Comparison of ENCODE assay signal across 8 mouse cellular contexts in the genomic region with DNA sequence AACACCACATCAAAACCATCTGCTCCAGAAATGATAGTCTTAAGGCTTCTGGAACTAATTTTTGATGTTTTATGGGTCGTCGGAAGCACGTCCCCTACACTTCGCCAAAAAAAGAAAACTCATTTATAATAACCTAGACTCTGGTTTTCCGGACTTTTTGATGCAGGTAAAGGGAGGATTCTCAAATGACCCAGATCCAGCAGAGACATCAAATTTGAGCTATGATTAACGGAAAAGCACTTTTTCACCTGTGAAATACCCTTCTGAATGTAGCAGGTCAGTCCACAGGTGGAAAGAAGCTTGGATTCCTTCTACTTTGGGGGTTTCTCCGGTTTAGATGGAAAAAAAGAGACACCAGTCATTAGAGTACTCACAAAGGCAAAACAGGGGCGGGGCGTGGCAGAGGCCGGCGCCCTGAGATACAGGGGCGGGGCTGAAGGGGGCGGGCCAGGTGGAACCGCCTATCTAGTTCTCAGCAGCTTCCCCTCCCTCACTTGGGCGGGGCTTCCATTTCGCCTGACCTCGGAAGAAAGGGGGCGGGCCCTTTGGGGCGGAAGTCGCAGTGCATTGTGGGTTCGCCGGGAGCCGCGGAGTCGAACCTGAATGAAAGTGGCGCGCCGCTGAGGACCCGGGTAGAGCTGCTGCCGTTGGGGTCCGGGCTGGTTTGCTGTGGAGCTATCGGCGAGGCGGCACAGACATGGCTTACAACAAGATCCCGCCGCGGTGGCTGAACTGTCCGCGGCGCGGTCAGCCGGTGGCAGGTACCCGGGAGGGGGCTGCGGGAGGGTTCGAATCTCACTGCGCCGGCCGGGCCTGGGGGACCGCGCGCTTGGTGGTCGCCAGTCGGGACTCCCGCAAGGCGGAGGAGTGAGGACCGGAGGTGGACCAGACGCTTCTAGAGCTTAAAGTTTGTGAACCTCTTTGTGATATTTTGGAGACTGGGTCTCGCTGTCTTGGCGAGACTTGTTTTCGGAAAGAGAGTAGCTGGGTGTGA. TPM values are rescaled to one million over a fixed set of nuclear protein-coding genes. Genes with fewer than 3 reads are reported as not detected.
DNase-seq lines count a peak whose midpoint lies in the region; ATAC-seq and TF ChIP-seq lines count a peak whose summit lies in the region.

Rngtt (plus strand) TSS at position 548 of the 994 bp plus-strand sequence.

- TF ChIP-seq POLR2A in heart, adult 2 months (IDR thresholded peaks at IDR 0.05; ENCODE audit: insufficient read depth, low read depth, low read length) = peak; percentile 44; the same call in 1 of the 2 replicates

- H3K27me3 ChIP-seq in embryonic facial prominence, embryonic 14.5 days (replicated peaks; ENCODE audit: control insufficient read depth, insufficient read depth, low read length) = no peaks in the 10 kb centered on the region
- H3K27me3 ChIP-seq in heart, adult 2 months (ENCODE audit: control insufficient read depth, insufficient read depth, low read length) = no peaks in the 10 kb centered on the region
- no peaks in the 10 kb centered on the region for H3K27me3 ChIP-seq in limb, embryonic 13.5 days
- no peaks in the 10 kb centered on the region for H3K27me3 ChIP-seq in midbrain, embryonic 16.5 days (ENCODE audit: control insufficient read depth, insufficient read depth, low read depth, low read length)

- peak; percentile 95 for ATAC-seq in embryonic facial prominence, embryonic 14.5 days (ENCODE audit: low read depth)
- ATAC-seq in limb, embryonic 13.5 days (ENCODE audit: low FRiP score, low read depth) = peak; percentile 95
- peak; percentile 95 for ATAC-seq in midbrain, embryonic 16.5 days

- WGBS in embryonic facial prominence, embryonic 14.5 days = 2% methylated on average over 53 of the region's 60 CpGs
- 4% methylated on average over 60 of the region's 60 CpGs for WGBS in heart, adult 2 months
- 2% methylated on average over 59 of the region's 60 CpGs for WGBS in limb, embryonic 13.5 days
- 4% methylated on average over 58 of the region's 60 CpGs for WGBS in midbrain, embryonic 16.5 days

- H3K79me2 ChIP-seq in heart, adult 2 months (replicated peaks; ENCODE audit: control insufficient read depth, insufficient read depth, low read length) = no peaks in the 10 kb centered on the region

- TF ChIP-seq CTCF in heart, adult 2 months (IDR thresholded peaks at IDR 0.05) = no peak

- no peak for TF ChIP-seq EP300 in heart, adult 2 months (IDR thresholded peaks at IDR 0.05; ENCODE audit: insufficient read depth, low read depth, low read length)

- H3K36me3 ChIP-seq in embryonic facial prominence, embryonic 14.5 days (ENCODE audit: control insufficient read depth, insufficient read depth, low read length) = no peaks in the 10 kb centered on the region
- H3K36me3 ChIP-seq in heart, adult 2 months (ENCODE audit: control insufficient read depth, insufficient read depth, low read length) = peaks cover 3% of the 10 kb centered on the region; the same call in 1 of the 2 replicates
- H3K36me3 ChIP-seq in limb, embryonic 13.5 days = no peaks in the 10 kb centered on the region
- no peaks in the 10 kb centered on the region for H3K36me3 ChIP-seq in midbrain, embryonic 16.5 days (ENCODE audit: control insufficient read depth, insufficient read depth, low read length)

- peak within 1 kb of the TSS; percentile 81 for H3K4me3 ChIP-seq in embryonic facial prominence, embryonic 14.5 days (ENCODE audit: low read depth, low read length)
- peak within 1 kb of the TSS; percentile 85 for H3K4me3 ChIP-seq in heart, adult 2 months
- H3K4me3 ChIP-seq in limb, embryonic 13.5 days = peak within 1 kb of the TSS; percentile 82
- peak within 1 kb of the TSS; percentile 86 for H3K4me3 ChIP-seq in midbrain, embryonic 16.5 days (ENCODE audit: low read depth, low read length)

- intact Hi-C loops in heart, adult 2 months (cut with DNase I) = loop anchor here (5.0 to 10.0 kb wide), 2 partner anchors 278 to 1245 kb away; partner anchors contain the start of genes Akirin2 and Ube2j1

- peak within 1 kb of the TSS; percentile 85 for H3K9ac ChIP-seq in embryonic facial prominence, embryonic 14.5 days (ENCODE audit: low read depth, low read length)
- peak within 1 kb of the TSS; percentile 96 for H3K9ac ChIP-seq in heart, adult 2 months (ENCODE audit: low read depth, low read length)
- peak within 1 kb of the TSS; percentile 81 for H3K9ac ChIP-seq in limb, embryonic 13.5 days
- H3K9ac ChIP-seq in midbrain, embryonic 16.5 days (ENCODE audit: low read depth, low read length) = peak within 1 kb of the TSS; percentile 77

- H3K9me3 ChIP-seq in embryonic facial prominence, embryonic 14.5 days (ENCODE audit: control insufficient read depth, low read length) = no peaks in the 10 kb centered on the region
- H3K9me3 ChIP-seq in limb, embryonic 13.5 days = no peaks in the 10 kb centered on the region
- no peaks in the 10 kb centered on the region for H3K9me3 ChIP-seq in midbrain, embryonic 16.5 days (replicated peaks; ENCODE audit: control insufficient read depth, low read length, poor library complexity, severe bottlenecking)

- peak within 1 kb of the TSS; percentile 71; the same call in 1 of the 2 replicates for H3K27ac ChIP-seq in embryonic facial prominence, embryonic 14.5 days (replicated peaks; ENCODE audit: low read depth, low read length)
- H3K27ac ChIP-seq in heart, adult 2 months = peak within 1 kb of the TSS; percentile 64
- H3K27ac ChIP-seq in limb, embryonic 13.5 days = peak within 1 kb of the TSS; percentile 70; the same call in 1 of the 2 replicates
- H3K27ac ChIP-seq in midbrain, embryonic 16.5 days (ENCODE audit: low read length) = peak within 1 kb of the TSS; percentile 71

- DNase-seq in 3T3-L1 (ENCODE audit: low read depth, low spot score) = peak; percentile 98
- DNase-seq in adrenal gland, postnatal 4 days (ENCODE audit: low spot score in 2 of 2) = peak; percentile 92 to 94
- peak; percentile 99 for DNase-seq in embryonic facial prominence, embryonic 14.5 days (ENCODE audit: low spot score)
- peak; percentile 97 for DNase-seq in heart, adult 2 months
- DNase-seq in kidney, adult 8-10 months = peak; percentile 97 to 98
- DNase-seq in spleen, postnatal 10 days (ENCODE audit: low spot score in 2 of 2) = peak; percentile 98 to 99

- peak within 1 kb of the TSS; percentile 69 for H3K4me2 ChIP-seq in embryonic facial prominence, embryonic 14.5 days (ENCODE audit: low read depth, low read length)
- peak within 1 kb of the TSS; percentile 82 for H3K4me2 ChIP-seq in limb, embryonic 13.5 days (replicated peaks)
- peak within 1 kb of the TSS; percentile 91 for H3K4me2 ChIP-seq in midbrain, embryonic 16.5 days (ENCODE audit: low read length)

- 0 out of 2 replicates have a peak, but pooled peaks cover 7% of the 10 kb centered on the region for H3K4me1 ChIP-seq in embryonic facial prominence, embryonic 14.5 days (ENCODE audit: control insufficient read depth, insufficient read depth, low read length)
- H3K4me1 ChIP-seq in heart, adult 2 months (ENCODE audit: control insufficient read depth, insufficient read depth, low read length) = no peaks in the 10 kb centered on the region; the same call in 1 of the 2 replicates
- peaks cover 12% of the 10 kb centered on the region; the same call in 1 of the 2 replicates for H3K4me1 ChIP-seq in limb, embryonic 13.5 days
- peaks cover 15% of the 10 kb centered on the region for H3K4me1 ChIP-seq in midbrain, embryonic 16.5 days (ENCODE audit: control insufficient read depth, insufficient read depth, low read length)

RNA-seq across cellular contexts. Expression of gene Rngtt, which starts in this region (rescaled TPM):
- total RNA-seq in adrenal gland, postnatal 4 days (2021) = 10 to 100 TPM; 28.9 to 29.8 TPM
- polyA plus RNA-seq in embryonic facial prominence, embryonic 14.5 days (2014; fragmentation: Nextera tagmentation; extraction: Ambion mirVana) = 18.9 and 20.8 TPM in 2 replicates
- 10 to 100 TPM in 1 of 2 experiments, 1 to 10 TPM in 1; 8.9 to 10.9 TPM for total RNA-seq in heart, adult 2 months (2021)
- 2.9 and 3.9 TPM in 2 replicates for polyA plus RNA-seq in heart, adult 2 months (2012; rRNA removed)
- 27.0 and 29.9 TPM in 2 replicates for polyA plus RNA-seq in limb, embryonic 13.5 days (2015; fragmentation: Nextera tagmentation; extraction: Ambion mirVana)
- 22.9 and 27.8 TPM in 2 replicates for polyA plus RNA-seq in midbrain, embryonic 16.5 days (2015; fragmentation: Nextera tagmentation; extraction: Ambion mirVana)

Comparison
In these comparisons a context has a peak if more than half of its experiments do, and no peak if none do; other contexts are left out.
1. Peak in every context shown above with its lines: DNase-seq, ATAC-seq, H3K4me3 ChIP-seq and H3K27ac ChIP-seq.